Mouse (Mus musculus) heart, postnatal 0 days (tissue): ENCODE measurements around the gene Chrna4. TPM values are rescaled to one million over a fixed set of nuclear protein-coding genes. Genes with fewer than 3 reads are reported as not detected.

Experiments
- ATAC-seq: fragments of 200-750 bp; cut with Nextera tagmentation; 2 replicates; pipeline ENCODE4 v1.8.0; 2017; ENCODE audit warnings: low read depth, moderate number of reproducible peaks, moderate library complexity; ENCODE audit not compliant: insufficient read depth
- DNase-seq: peaks from one replicate; pipeline ENCODE4 v3.0.0-alpha.2; 2016; ENCODE audit warnings: low spot score
- H3K27ac ChIP-seq: fragments of 300-500 bp; sonication (generic); 2 replicates; pipeline ENCODE4 v1.5.1; 2014; ENCODE audit warnings: low read depth, mild to moderate bottlenecking
- H3K27me3 ChIP-seq: fragments of 300-500 bp; sonication (generic); 2 replicates; pipeline ENCODE4 v1.6.1; 2014; ENCODE audit warnings: low read length, mixed read lengths; ENCODE audit not compliant: control insufficient read depth, insufficient read depth
- H3K36me3 ChIP-seq: fragments of 300-500 bp; sonication (generic); replicated peaks from 2 replicates; pipeline ENCODE4 v1.6.1; 2014; ENCODE audit warnings: low read length, mixed read lengths; ENCODE audit not compliant: control insufficient read depth, insufficient read depth
- H3K4me1 ChIP-seq: fragments of 300-500 bp; sonication (generic); 2 replicates; pipeline ENCODE4 v1.6.1; 2014; ENCODE audit warnings: antibody characterized with exemption; ENCODE audit not compliant: control insufficient read depth, insufficient read depth
- H3K4me2 ChIP-seq: fragments of 300-500 bp; sonication (generic); 2 replicates; pipeline ENCODE4 v1.6.1; 2014; ENCODE audit warnings: low read depth, mild to moderate bottlenecking, low read length, moderate library complexity
- H3K4me3 ChIP-seq: fragments of 300-500 bp; sonication (generic); 2 replicates; pipeline ENCODE4 v1.5.1; 2014; ENCODE audit warnings: low read depth, low read length
- H3K9ac ChIP-seq: fragments of 300-500 bp; sonication (generic); replicated peaks from 2 replicates; pipeline ENCODE4 v1.6.1; 2014; ENCODE audit warnings: low read depth, low read length, mixed read lengths
- H3K9me3 ChIP-seq: fragments of 300-500 bp; sonication (generic); replicated peaks from 2 replicates; pipeline ENCODE4 v1.6.1; 2016; ENCODE audit warnings: low read length; ENCODE audit not compliant: control insufficient read depth
- CTCF ChIP-seq: IDR thresholded peaks from 2 replicates; pipeline ENCODE4 v1.5.1; 2016; ENCODE audit warnings: antibody characterized with exemption, control low read depth, low read depth
- EP300 ChIP-seq: IDR thresholded peaks from 2 replicates; pipeline ENCODE4 v1.6.1; 2016; ENCODE audit warnings: antibody characterized with exemption, low read depth
- whole genome bisulfite sequencing: fragments of 180-500 bp; shearing (Covaris S2); extraction: QIAGEN DNeasy Blood & Tissue Kit; methylation state at CpG from one replicate; pipeline ENCODE4 v1.1.7; 2014; 5-methylcytosine and 5-hydroxymethylcytosine counted together
- polyA plus RNA-seq: library from polyadenylated mRNA; unstranded; fragments of >200 nt; fragmentation: Nextera tagmentation; extraction: Ambion mirVana; gene quantifications from 2 replicates; pipeline ENCODE4 v1.2.1, GENCODE M21; 2015
- total RNA-seq: library from RNA; depleted of rRNA; stranded (reverse); fragments of >200 nt; gene quantifications from 2 replicates; pipeline ENCODE4 v1.2.3, GENCODE M21; 2014; ENCODE audit warnings: low replicate concordance

Chrna4 gene
- total and polyA plus RNA-seq, 2 experiments from 2014 or later, result 0.05 TPM; not detected in 1

DNA sequence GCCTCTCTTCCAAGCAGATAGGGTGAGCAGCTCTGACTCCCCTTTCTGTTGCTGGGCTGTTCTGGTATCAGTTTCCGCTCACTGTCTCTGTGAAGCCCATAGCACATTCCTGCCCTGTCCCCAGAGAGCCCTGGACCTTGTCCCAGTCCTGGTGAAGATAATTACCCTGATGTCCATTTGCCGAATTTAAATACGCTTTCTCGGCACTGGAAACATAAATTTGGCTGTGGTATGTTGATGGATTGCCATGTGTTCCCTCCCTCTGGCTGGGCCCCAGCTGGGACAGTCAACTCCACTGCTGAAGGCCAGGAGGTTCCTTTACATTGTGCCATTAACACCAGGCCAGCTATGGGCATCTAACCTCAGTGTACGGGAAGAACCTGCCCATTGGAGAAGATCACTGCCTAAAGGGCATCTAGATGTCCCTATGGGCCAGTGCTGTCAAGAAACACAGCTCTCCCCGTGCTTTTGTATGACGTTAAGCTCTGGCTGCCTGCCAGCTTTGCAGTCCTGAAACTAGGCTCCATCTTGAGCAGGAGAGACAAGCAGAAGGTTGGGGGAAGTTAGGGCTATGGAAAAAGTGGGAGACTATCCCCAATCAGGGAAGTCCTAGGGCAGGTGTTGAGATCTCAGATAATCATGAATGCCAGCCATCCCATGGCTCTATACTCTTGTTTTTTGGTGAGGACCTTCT, 5.1 kb upstream of the Chrna4 start:
- H3K4me1 ChIP-seq, result no peaks in the 10 kb centered on the region
- H3K4me2 ChIP-seq, result no peak overlapping the region
- no peak for DNase-seq
- H3K9me3 ChIP-seq, result no peaks in the 10 kb centered on the region
- peak; percentile 26; the same call in 1 of the 2 replicates for ATAC-seq
- H3K4me3 ChIP-seq, result no peak overlapping the region
- H3K36me3 ChIP-seq, result no peaks in the 10 kb centered on the region
- H3K27me3 ChIP-seq, result peaks cover 28% of the 10 kb centered on the region
- 43% methylated on average over 7 of the region's 7 CpGs for WGBS
- no peak overlapping the region for H3K9ac ChIP-seq
- H3K27ac ChIP-seq, result no peak overlapping the region
- TF ChIP-seq CTCF, result no peak
- no peak for TF ChIP-seq EP300

GRCm38 (mm10) chr2:181044001-181044400, 655 bp upstream of the Chrna4 start:
- Histone ChIP-seq H3K36me3 (no peaks in the 10 kb centered on the region), H3K4me1 (no peaks in the 10 kb centered on the region), H3K27me3 (peaks cover 40% of the 10 kb centered on the region), H3K4me3 (no peak overlapping the region), H3K4me2 (no peak overlapping the region), H3K9me3 (no peaks in the 10 kb centered on the region), H3K27ac (no peak overlapping the region), H3K9ac (no peak overlapping the region)
- TF ChIP-seq CTCF, result no peak
- no peak for TF ChIP-seq EP300
- 24% methylated on average over 3 of the region's 3 CpGs for WGBS
- DNase-seq, result no peak
- no peak for ATAC-seq

DNA sequence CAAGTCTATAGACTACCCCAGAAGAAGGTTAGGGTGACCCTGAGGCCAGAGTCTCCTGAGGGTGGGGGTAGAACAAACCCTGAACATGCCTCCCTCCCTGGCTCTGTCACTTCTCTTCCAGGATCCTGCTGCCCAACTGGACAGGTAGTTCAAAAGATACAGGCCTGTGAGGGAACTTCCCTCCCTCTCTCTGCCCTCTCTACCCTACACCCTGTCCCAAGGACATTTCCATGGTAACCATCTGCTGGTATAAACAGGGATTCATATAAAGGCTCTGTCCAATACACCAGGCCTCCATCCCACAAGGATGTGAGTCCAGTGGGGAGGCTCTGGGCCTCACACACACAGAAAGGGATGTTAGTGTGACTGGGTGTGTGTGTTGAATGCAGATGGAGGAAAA, 970 bp downstream of the Chrna4 start:
- no peak for DNase-seq
- H3K4me3 ChIP-seq, result no peak overlapping the region
- H3K4me1 ChIP-seq, result no peaks in the 10 kb centered on the region
- no peaks in the 10 kb centered on the region for H3K9me3 ChIP-seq
- ATAC-seq, result no peak
- H3K27ac ChIP-seq, result no peak overlapping the region
- peaks cover 56% of the 10 kb centered on the region for H3K27me3 ChIP-seq
- no peak overlapping the region for H3K4me2 ChIP-seq
- TF ChIP-seq EP300 (no peak), CTCF (no peak)
- no peaks in the 10 kb centered on the region for H3K36me3 ChIP-seq
- H3K9ac ChIP-seq, result no peak overlapping the region

GRCm38 (mm10) chr2:181041941-181042340, 1.4 kb downstream of the Chrna4 start:
- no peak overlapping the region for H3K4me3 ChIP-seq
- no peaks in the 10 kb centered on the region for H3K36me3 ChIP-seq
- no peaks in the 10 kb centered on the region for H3K4me1 ChIP-seq
- WGBS, result 17% methylated on average over 7 of the region's 7 CpGs
- peaks cover 60% of the 10 kb centered on the region for H3K27me3 ChIP-seq
- no peak overlapping the region for H3K4me2 ChIP-seq
- no peak overlapping the region for H3K9ac ChIP-seq
- no peak overlapping the region for H3K27ac ChIP-seq
- TF ChIP-seq CTCF, result no peak
- no peaks in the 10 kb centered on the region for H3K9me3 ChIP-seq
- ATAC-seq (no peak), DNase-seq (no peak)

DNA sequence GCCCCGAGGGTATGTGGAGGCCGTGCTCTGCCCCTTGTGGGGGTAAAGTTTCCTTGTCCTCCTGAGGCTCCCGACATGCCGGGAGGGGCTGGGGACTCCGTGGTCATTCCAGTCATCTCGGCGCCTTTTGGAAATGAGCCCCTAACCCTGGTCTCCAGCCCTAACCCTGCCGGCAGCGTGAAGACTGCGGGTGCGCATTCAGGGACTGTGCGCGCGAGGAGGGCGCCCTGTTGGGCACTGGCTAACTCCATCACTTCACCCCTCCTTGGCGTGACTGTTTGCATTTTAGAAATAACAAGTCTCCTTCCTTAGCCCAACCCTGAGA, 4.0 kb downstream of the Chrna4 start:
- TF ChIP-seq CTCF (no peak), EP300 (no peak)
- peak overlapping the region; percentile 66 for H3K4me2 ChIP-seq
- 2% methylated on average over 16 of the region's 16 CpGs for WGBS
- peaks cover 86% of the 10 kb centered on the region for H3K27me3 ChIP-seq
- no peaks in the 10 kb centered on the region for H3K36me3 ChIP-seq
- ATAC-seq (no peak), DNase-seq (no peak)
- H3K9ac ChIP-seq, result no peak overlapping the region
- no peak overlapping the region for H3K27ac ChIP-seq
- no peaks in the 10 kb centered on the region for H3K4me1 ChIP-seq
- peak overlapping the region; percentile 50 for H3K4me3 ChIP-seq
- H3K9me3 ChIP-seq, result no peaks in the 10 kb centered on the region
